Mouse (Mus musculus) CH12.LX (cell line): ENCODE measurements around the gene Tns3. TPM values are rescaled to one million over a fixed set of nuclear protein-coding genes. Genes with fewer than 3 reads are reported as not detected.

Source experiments
- DNase-seq: peaks from one replicate; pipeline ENCODE4 v3.0.0-alpha.2; 2013; ENCODE audit errors: extremely low read depth
- H3K27ac ChIP-seq: 2 replicates; pipeline ENCODE4 v1.5.1; 2012; ENCODE audit warnings: low read depth, mild to moderate bottlenecking, control low read depth, moderate library complexity; ENCODE audit not compliant: insufficient read depth
- H3K27me3 ChIP-seq: replicated peaks from 2 replicates; pipeline ENCODE3; 2012; ENCODE audit warnings: inconsistent platforms
- H3K36me3 ChIP-seq, 2 experiments: replicated peaks in 1 of 2; 2 replicates each; pipeline versions ENCODE3 to v1.6.1; 2012; ENCODE audit warnings: inconsistent platforms in 1 of 2, low read length in 1 of 2, mild to moderate bottlenecking in 1 of 2, mixed read lengths in 1 of 2, moderate library complexity in 1 of 2; ENCODE audit not compliant: control insufficient read depth in 1 of 2, insufficient read depth in 1 of 2
- H3K4me1 ChIP-seq, 2 experiments: 2 replicates each; pipeline ENCODE4 v1.6.1; 2012; ENCODE audit warnings: inconsistent platforms in 1 of 2, moderate library complexity in 1 of 2; ENCODE audit not compliant: insufficient read depth in 2 of 2, control insufficient read depth in 1 of 2
- H3K4me2 ChIP-seq: 2 replicates; pipeline ENCODE4 v1.6.1; 2012; ENCODE audit warnings: low read depth, mild to moderate bottlenecking, control low read depth; ENCODE audit not compliant: poor library complexity, insufficient read depth, severe bottlenecking
- H3K4me3 ChIP-seq, 3 experiments: fragments of 150-350 bp in 1 of 3; sonication (generic) in 1 of 3; replicated peaks in 1 of 3; 2 replicates each; pipeline versions ENCODE3 to v1.5.1; 2011 to 2012; ENCODE audit warnings: low read depth in 2 of 3, low read length in 2 of 3, mild to moderate bottlenecking in 2 of 3, moderate library complexity in 2 of 3, control low read depth in 1 of 3, improper control_type of control experiment in 1 of 3, inconsistent platforms in 1 of 3, mixed read lengths in 1 of 3; ENCODE audit not compliant: poor library complexity in 1 of 3
- H3K79me2 ChIP-seq: replicated peaks from 2 replicates; pipeline ENCODE4 v1.6.1; 2012; ENCODE audit warnings: mild to moderate bottlenecking, moderate library complexity; ENCODE audit not compliant: control insufficient read depth, poor library complexity, insufficient read depth, severe bottlenecking; ENCODE audit errors: extremely low read depth
- H3K9ac ChIP-seq: 2 replicates; pipeline ENCODE4 v1.6.1; 2012; ENCODE audit warnings: low read depth, mild to moderate bottlenecking, control low read depth, moderate library complexity; ENCODE audit not compliant: insufficient read depth
- H3K9me3 ChIP-seq: replicated peaks from 2 replicates; pipeline ENCODE3; 2012; ENCODE audit warnings: low read length, inconsistent platforms, mixed read lengths
- BHLHE40 ChIP-seq: IDR thresholded peaks from 2 replicates; pipeline ENCODE4 v1.6.1; 2011; ENCODE audit warnings: mild to moderate bottlenecking, low read depth, low read length, improper control_type of control experiment
- CHD1 ChIP-seq: IDR thresholded peaks from 2 replicates; pipeline ENCODE4 v1.6.1; 2012; ENCODE audit warnings: low read depth, low read length, improper control_type of control experiment, inconsistent platforms
- CHD2 ChIP-seq: IDR thresholded peaks from 2 replicates; pipeline ENCODE4 v1.6.1; 2011; ENCODE audit warnings: low read length, improper control_type of control experiment
- E2F4 ChIP-seq: IDR thresholded peaks from 2 replicates; pipeline ENCODE4 v1.6.1; 2011; ENCODE audit warnings: low read depth, low read length, improper control_type of control experiment; ENCODE audit not compliant: insufficient replicate concordance
- EP300 ChIP-seq: IDR thresholded peaks from 2 replicates; pipeline ENCODE4 v1.6.1; 2011; ENCODE audit warnings: low read length, improper control_type of control experiment
- GABPA ChIP-seq: IDR thresholded peaks from 2 replicates; pipeline ENCODE4 v1.6.1; 2012; ENCODE audit warnings: low read depth, low read length, improper control_type of control experiment, inconsistent platforms; ENCODE audit not compliant: insufficient replicate concordance
- JUND ChIP-seq: conservative IDR thresholded peaks from 2 replicates; pipeline ENCODE4 v1.6.1; 2011; ENCODE audit warnings: low read depth, low read length, improper control_type of control experiment
- KAT2A ChIP-seq: IDR thresholded peaks from 2 replicates; pipeline ENCODE4 v1.6.1; 2012; ENCODE audit warnings: low read length, improper control_type of control experiment, inconsistent platforms; ENCODE audit not compliant: insufficient replicate concordance
- MAFK ChIP-seq: IDR thresholded peaks from 2 replicates; pipeline ENCODE4 v1.6.1; 2011; ENCODE audit warnings: low read length, improper control_type of control experiment; ENCODE audit not compliant: insufficient replicate concordance
- MAZ ChIP-seq: IDR thresholded peaks from 2 replicates; pipeline ENCODE4 v1.6.1; 2012; ENCODE audit warnings: low read depth, mild to moderate bottlenecking, inconsistent platforms, low read length, improper control_type of control experiment, moderate library complexity
- MYC ChIP-seq: IDR thresholded peaks from 2 replicates; pipeline ENCODE4 v1.6.1; 2011; ENCODE audit warnings: low read depth, mild to moderate bottlenecking, improper control_type of control experiment, low read length
- NELFE ChIP-seq: IDR thresholded peaks from 2 replicates; pipeline ENCODE4 v1.6.1; 2011; ENCODE audit warnings: low read depth, low read length, improper control_type of control experiment
- PAX5 ChIP-seq: IDR thresholded peaks from 2 replicates; pipeline ENCODE4 v1.6.1; 2012; ENCODE audit warnings: low read length, inconsistent platforms, mixed read lengths
- POLR2A ChIP-seq: IDR thresholded peaks from 2 replicates; pipeline ENCODE4 v1.6.1; 2011; ENCODE audit warnings: low read depth, mild to moderate bottlenecking, improper control_type of control experiment, low read length
- POLR2AphosphoS2 ChIP-seq: IDR thresholded peaks from 2 replicates; pipeline ENCODE4 v1.6.1; 2011; ENCODE audit warnings: low read depth, low read length, improper control_type of control experiment
- RAD21 ChIP-seq: IDR thresholded peaks from 2 replicates; pipeline ENCODE4 v1.6.1; 2011; ENCODE audit warnings: low read depth, mild to moderate bottlenecking, low read length, improper control_type of control experiment, moderate library complexity
- RCOR1 ChIP-seq: conservative IDR thresholded peaks from 2 replicates; pipeline ENCODE4 v1.6.1; 2012; ENCODE audit warnings: low read depth, mild to moderate bottlenecking, inconsistent platforms, low read length, improper control_type of control experiment
- SMC3 ChIP-seq: IDR thresholded peaks from 2 replicates; pipeline ENCODE4 v1.6.1; 2011; ENCODE audit warnings: low read depth, low read length, improper control_type of control experiment
- TBP ChIP-seq: conservative IDR thresholded peaks from 2 replicates; pipeline ENCODE4 v1.6.1; 2011; ENCODE audit warnings: low read depth, low read length, improper control_type of control experiment
- TCF12 ChIP-seq: IDR thresholded peaks from 2 replicates; pipeline ENCODE4 v1.6.1; 2014; ENCODE audit warnings: low read depth, mild to moderate bottlenecking, inconsistent platforms, low read length, improper control_type of control experiment
- UBTF ChIP-seq: IDR thresholded peaks from 2 replicates; pipeline ENCODE4 v1.6.1; 2012; ENCODE audit warnings: low read depth, mild to moderate bottlenecking, inconsistent platforms, low read length, improper control_type of control experiment, moderate library complexity
- ZC3H11A ChIP-seq: IDR thresholded peaks from 2 replicates; pipeline ENCODE4 v1.6.1; 2012; ENCODE audit warnings: low read depth, mild to moderate bottlenecking, inconsistent platforms, low read length, improper control_type of control experiment
- ZMIZ1 ChIP-seq: IDR thresholded peaks from 2 replicates; pipeline ENCODE4 v1.6.1; 2012; ENCODE audit warnings: low read depth, mild to moderate bottlenecking, inconsistent platforms, low read length, improper control_type of control experiment
- ZNF384 ChIP-seq: IDR thresholded peaks from 2 replicates; pipeline ENCODE4 v1.6.1; 2012; ENCODE audit warnings: low read depth, low read length, improper control_type of control experiment, inconsistent platforms
- dilution Hi-C: fragments of 300-500 bp; cut with MboI; formaldehyde crosslinking; loops from 2 replicates; pipeline ENCODE4 v1.14.3; 2020; ENCODE audit warnings: low sequenced_read_pairs; ENCODE audit not compliant: extremely low pct_unique_long_range_greater_than_20kb, extremely low pct_ligation_motif_present
- in situ Hi-C: fragments of 300-500 bp; cut with MboI; formaldehyde crosslinking; loops from 3 replicates; pipeline ENCODE4 v1.14.3; 2019; ENCODE audit warnings: low sequenced_read_pairs, low pct_ligation_motif_present, low pct_unique_long_range_greater_than_20kb, mixed read lengths
- polyA plus RNA-seq: library from polyadenylated mRNA; unstranded; fragments of >175 nt; gene quantifications from 2 replicates; pipeline ENCODE4 v1.2.1, GENCODE M21; 2012; ENCODE audit warnings: low read depth; ENCODE audit not compliant: insufficient read length
- total RNA-seq, 2 experiments: library from RNA; depleted of rRNA; stranded (reverse); fragments of 300-350 nt in 1 of 2; fragments of >200 nt in 1 of 2; gene quantifications; 2 replicates each; pipeline ENCODE4 v1.2.3; 2012 to 2014

Gene Tns3
- total and polyA plus RNA-seq, 3 experiments: 0.03 to 1.3 (median 0.33) TPM

GRCm38 (mm10) chr11:8575217-8576180 is 88.8 kb downstream of the Tns3 start:
- Histone ChIP-seq H3K9ac (no peak overlapping the region), H3K27me3 (no peaks in the 10 kb centered on the region), H3K27ac (no peak overlapping the region), H3K4me1 (peaks cover 5 to 10% of the 10 kb centered on the region in 2 experiments; a peak in 2 of 4 replicates), H3K79me2 (no peaks in the 10 kb centered on the region), H3K36me3 (no peaks in the 10 kb centered on the region), H3K4me2 (no peak overlapping the region), H3K9me3 (no peaks in the 10 kb centered on the region), H3K4me3 (no peak overlapping the region)
- in situ Hi-C loops (no loop called here), dilution Hi-C loops (no loop called here)
- no peak for DNase-seq
- TF ChIP-seq TCF12 (no peak), CHD1 (no peak), NELFE (no peak), E2F4 (no peak), ZC3H11A (no peak), ZNF384 (no peak), ZMIZ1 (no peak), SMC3 (no peak), BHLHE40 (no peak), POLR2AphosphoS2 (no peak), POLR2A (no peak), JUND (no peak), MYC (no peak), CHD2 (no peak), EP300 (no peak), RCOR1 (no peak), UBTF (no peak), PAX5 (no peak), MAZ (no peak), MAFK (no peak)

DNA sequence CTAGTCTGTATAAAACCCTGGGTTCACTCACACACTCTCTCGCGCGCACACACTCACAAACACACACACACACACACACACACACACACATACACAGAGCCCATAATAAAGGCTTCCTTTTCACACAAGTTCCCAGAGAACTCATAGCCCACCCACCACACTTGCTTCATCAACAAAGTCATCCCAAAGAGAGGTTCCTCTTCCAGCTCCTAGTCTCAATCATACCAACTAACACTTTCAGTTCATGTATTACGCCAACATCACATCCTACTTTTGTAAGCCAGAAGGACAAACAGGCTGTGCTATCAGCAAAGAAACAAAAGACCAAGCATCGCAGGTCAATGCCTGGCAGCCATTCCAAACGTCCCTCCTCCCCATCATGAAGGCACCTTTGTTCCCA is 89.8 kb downstream of the Tns3 start:
- TF ChIP-seq PAX5 (no peak), KAT2A (no peak), ZC3H11A (no peak), ZNF384 (no peak), RAD21 (no peak), POLR2A (no peak), TBP (no peak), CHD2 (no peak), GABPA (no peak), MYC (no peak), ZMIZ1 (no peak), TCF12 (no peak), EP300 (no peak)
- Histone ChIP-seq H3K9me3 (no peaks in the 10 kb centered on the region), H3K79me2 (no peaks in the 10 kb centered on the region), H3K36me3 (no peaks in the 10 kb centered on the region), H3K27ac (no peak overlapping the region), H3K4me1 (peaks cover 5 to 10% of the 10 kb centered on the region in 2 experiments; a peak in 2 of 4 replicates), H3K9ac (no peak overlapping the region), H3K4me2 (no peak overlapping the region), H3K27me3 (no peaks in the 10 kb centered on the region), H3K4me3 (no peak overlapping the region)
- no peak for DNase-seq
- dilution Hi-C loops: no loop called here
- in situ Hi-C loops: no loop called here
